Mouse (Mus musculus) megakaryocyte-erythroid progenitor cell, adult 5-6 weeks (primary cell): ENCODE measurements at regions not wholly inside any gene's neighbourhood (a gene's known extent, or its start where the extent isn't known, plus 50 kb on each side); places are given as distances from the start of the nearest gene placed in this dataset.

Source experiments
- ATAC-seq: replicated peaks from 2 replicates; pipeline ENCODE4 v1.8.0; 2016; ENCODE audit warnings: mild to moderate bottlenecking, inconsistent platforms; ENCODE audit not compliant: severe bottlenecking, poor library complexity, low FRiP score, low TSS enrichment

GRCm38 (mm10) chr13:100890457-100890856 lies 57.2 kb upstream of the Slc30a5 start:
- ATAC-seq = no peak

- ATAC-seq = no peak
These were observed 55.3 kb upstream of the Slc30a5 start for GRCm38 (mm10) chr13:100888481-100888880.

- ATAC-seq = no peak
These were observed 50.5 kb upstream of the Slc30a5 start for GRCm38 (mm10) chr13:100883711-100884110.
